Mouse (Mus musculus): Measurements from ENCODE around the gene Dnajc5. TPM values are rescaled to one million over a fixed set of nuclear protein-coding genes. Genes with fewer than 3 reads are reported as not detected.

Gene Dnajc5
- total RNA-seq, 2 experiments from 2014 or later, result 81.4 to 83.8 TPM

DNA sequence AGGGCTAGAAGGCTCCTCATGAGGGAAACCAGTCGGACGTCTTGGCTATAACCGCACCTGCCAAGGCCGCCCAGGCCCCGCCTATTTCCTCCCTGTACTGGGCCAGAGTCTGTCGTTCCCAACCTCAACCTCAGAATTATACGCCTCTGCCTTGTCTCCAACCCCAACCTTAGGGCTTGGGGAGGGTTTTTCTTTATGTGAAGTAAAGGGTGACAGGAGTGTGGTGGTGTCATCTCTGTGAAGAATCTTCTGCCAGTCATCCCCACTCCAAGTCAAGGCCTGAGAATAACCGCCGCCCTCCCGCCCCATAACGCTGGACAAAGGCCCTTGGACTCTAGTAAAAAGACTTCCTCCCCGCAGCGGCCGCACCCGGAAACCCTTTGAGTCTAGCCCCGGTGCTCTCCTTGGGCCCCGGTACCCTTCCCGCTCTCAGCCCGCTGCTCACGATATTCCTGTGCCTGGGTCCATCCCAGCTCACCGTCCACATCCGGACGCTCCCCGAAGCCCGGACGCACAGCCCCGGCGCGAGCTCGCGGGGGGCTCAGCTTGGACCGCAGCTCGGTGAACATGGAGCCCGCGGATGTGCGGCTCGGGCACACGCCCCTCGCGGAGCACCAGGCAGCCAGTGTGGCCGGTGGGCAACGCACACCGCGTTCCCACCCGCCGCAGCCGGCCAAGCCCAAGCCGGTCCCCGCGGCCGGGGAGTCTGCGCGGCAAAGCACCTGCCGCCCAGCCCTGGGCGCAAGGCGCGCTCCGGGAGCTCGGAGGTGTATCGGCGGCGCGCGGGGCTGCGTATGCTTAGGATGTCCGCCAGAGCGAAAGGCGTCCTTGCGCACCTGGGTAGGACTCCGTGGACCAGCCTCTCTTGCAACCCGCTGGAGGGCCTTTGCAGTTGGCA lies 78.4 kb downstream of the Dnajc5 start, which contains the start of gene Samd10:
Samd10 (minus strand) TSS at position 759 of the 898 bp plus-strand sequence.
- intact Hi-C loops (cut with DNase I), result loop anchor here (10.0 kb wide), 1 partner anchor 414 kb away; the partner anchor contains the start of gene Ppdpf
- DNase-seq, result peak; percentile 53 to 54

DNA sequence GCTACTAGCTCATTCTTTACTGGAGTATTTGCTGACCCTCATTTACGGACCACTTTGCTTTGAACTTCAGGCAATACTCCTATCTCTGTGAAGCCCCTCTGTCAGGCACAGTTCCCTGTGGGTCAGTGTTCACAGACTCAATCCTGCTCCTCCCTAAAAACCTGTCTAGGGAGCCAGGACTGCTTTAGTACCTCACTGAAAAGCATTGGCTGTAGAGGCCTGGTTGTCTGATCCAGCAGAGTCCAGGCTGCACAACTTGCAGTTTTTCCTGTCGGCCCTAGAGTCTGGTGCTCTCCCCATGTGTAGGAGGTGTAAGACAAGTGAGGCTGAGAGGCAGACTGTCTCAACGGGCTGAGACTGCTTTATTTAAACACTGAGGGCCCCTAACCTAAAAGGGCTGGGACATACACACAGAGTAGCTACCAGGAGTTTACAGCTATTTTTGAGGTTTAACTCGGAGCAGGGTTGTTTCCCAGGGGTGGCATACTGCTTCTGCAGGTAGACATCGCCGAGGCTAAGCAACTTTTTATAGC lies 80.0 kb downstream of the Dnajc5 start:
- intact Hi-C loops (cut with DNase I), result no loop called here
- DNase-seq, result no peak

DNA sequence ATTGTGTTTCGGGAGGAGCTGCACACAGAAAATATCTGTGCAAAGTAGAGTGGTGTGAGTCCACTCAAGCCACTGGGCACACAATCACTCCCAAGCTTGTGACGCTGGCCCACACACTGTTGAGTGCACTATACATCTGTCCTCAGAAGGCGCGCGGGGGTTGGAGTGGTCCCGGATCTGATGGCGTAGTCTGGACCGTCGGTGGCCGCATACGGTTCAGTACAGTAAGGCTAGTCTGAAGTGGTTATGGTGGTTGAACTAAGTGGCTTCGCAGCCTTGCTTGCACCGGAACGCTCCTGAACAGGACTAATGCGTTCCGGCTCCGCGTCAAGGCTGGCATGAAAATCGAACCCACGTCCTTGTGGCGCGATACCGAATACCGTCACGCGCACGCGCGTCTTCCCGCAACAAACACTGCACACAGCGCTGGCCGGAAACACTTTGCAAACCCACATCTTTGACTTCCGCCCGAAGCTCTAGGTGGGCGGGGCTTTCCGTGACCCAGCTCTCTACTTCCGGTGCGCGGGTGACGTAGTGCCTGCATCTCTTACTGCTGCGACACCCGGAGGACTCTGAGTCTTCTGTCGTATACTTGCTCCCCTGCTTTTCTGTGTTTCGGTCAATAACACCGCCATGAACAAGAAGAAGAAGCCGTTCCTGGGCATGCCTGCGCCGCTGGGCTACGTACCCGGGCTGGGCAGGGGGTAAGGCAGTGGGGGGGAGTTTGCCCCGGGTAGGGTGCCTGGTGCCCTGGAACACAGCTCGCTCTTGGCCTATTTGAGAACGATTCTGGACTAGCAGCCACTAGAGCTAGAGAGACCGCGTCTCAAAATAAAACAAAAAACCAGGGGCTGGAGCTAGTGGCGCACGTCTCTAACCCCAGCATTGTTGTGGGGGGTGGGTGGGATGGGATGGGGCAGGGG lies 80.8 kb downstream of the Dnajc5 start:
- DNase-seq, result peak; percentile 95 to 97
- intact Hi-C loops (cut with DNase I), result no loop called here

DNA sequence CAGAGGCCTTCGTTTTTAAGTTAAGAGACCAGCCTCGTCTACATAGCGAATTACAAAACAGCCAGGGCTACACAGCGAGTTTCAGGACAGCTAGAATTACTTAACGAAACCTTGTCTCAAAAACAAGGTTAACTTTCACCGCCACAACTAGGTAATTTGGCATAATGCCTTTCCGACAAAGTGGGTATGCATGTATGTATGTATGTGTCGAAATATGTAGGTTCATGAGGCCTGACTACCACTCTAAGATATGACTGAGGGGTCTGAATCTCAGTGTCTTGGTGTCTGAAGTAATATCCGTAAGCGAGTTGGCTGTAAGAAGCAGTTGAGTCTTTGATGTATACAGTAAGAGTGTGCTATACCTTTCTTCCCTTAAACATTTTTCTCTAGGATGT lies 81.5 kb downstream of the Dnajc5 start:
- intact Hi-C loops (cut with DNase I), result no loop called here
- DNase-seq, result no peak

DNA sequence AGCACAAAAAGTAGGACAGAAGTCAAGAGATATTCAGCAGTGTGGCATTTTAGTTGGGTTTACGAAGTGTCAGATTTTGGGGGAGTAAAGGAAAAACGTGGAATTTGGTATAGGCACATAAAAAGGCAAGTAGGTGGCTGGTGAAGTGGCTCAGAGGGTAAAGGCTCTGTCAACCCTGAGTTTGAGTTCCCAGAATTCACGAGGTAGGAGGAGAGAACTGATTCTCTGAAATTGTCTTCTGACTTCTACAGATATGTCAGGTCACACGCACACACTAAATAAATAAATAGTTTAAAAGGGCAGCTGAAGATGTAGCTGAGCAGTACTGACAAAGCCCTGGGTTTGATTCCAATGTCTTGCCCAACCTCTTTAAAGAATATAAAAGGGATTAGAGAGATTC lies 82.1 kb downstream of the Dnajc5 start:
- intact Hi-C loops (cut with DNase I), result no loop called here
- DNase-seq, result no peak

Small RNA genes lying within 50 kb of the gene (microRNA-seq; reads per million reads assigned to microRNA genes)
- 0 to 0.48 reads per million in 2 experiments for gene Mir7006

Other genes starting within 250 kb of the Dnajc5 start
- 10 to 100 TPM; 11.5 to 13.3 TPM for gene Gmeb2, start 232.4 kb upstream of the Dnajc5 start, total RNA-seq (2021)
- gene Stmn3, start 206.0 kb upstream of the Dnajc5 start, total RNA-seq (2021), result under 1 TPM in 1 of 2 experiments, not detected in 1; 0.24 TPM
- 10 to 100 TPM; 15.8 to 18.5 TPM for gene Rtel1, start 200.7 kb upstream of the Dnajc5 start, total RNA-seq (2021)
- gene Zgpat, start 155.6 kb upstream of the Dnajc5 start, total RNA-seq (2021), result 10 to 100 TPM; 21.0 to 21.4 TPM
- 10 to 100 TPM; 43.9 to 44.0 TPM for gene Arfrp1, start 155.1 kb upstream of the Dnajc5 start, total RNA-seq (2021)
- gene Lime1, start 140.4 kb upstream of the Dnajc5 start, total RNA-seq (2021), result 1 to 10 TPM; 7.9 to 8.7 TPM
- gene Zbtb46, start 61.1 kb upstream of the Dnajc5 start, total RNA-seq (2021), result 10 to 100 TPM; 13.8 to 14.4 TPM
- not detected for gene Abhd16b, start 27.3 kb upstream of the Dnajc5 start, total RNA-seq (2021)
- gene Tpd52l2, start 23.3 kb upstream of the Dnajc5 start, total RNA-seq (2021), result 10 to 100 TPM; 63.4 to 68.9 TPM
- gene Uckl1, start 64.4 kb downstream of the Dnajc5 start, total RNA-seq (2021), result 10 to 100 TPM; 41.0 to 47.0 TPM
- 10 to 100 TPM; 30.9 to 37.1 TPM for gene Prpf6, start 71.4 kb downstream of the Dnajc5 start, total RNA-seq (2021)
- gene Zfp512b, start 72.3 kb downstream of the Dnajc5 start, total RNA-seq (2021), result 10 to 100 TPM; 20.4 to 27.3 TPM
- 1 to 10 TPM; 1.8 to 2.1 TPM for gene Samd10, start 78.7 kb downstream of the Dnajc5 start, total RNA-seq (2021)
- gene Gm29797, start 136.5 kb downstream of the Dnajc5 start, total RNA-seq (2021), result not detected
- 10 to 100 TPM; 73.4 to 77.1 TPM for gene Sox18, start 151.2 kb downstream of the Dnajc5 start, total RNA-seq (2021)
- gene Tcea2, start 159.8 kb downstream of the Dnajc5 start, total RNA-seq (2021), result 1 to 10 TPM; 6.4 to 8.7 TPM
- 1 to 10 TPM; 7.2 to 8.1 TPM for gene Rgs19, start 173.5 kb downstream of the Dnajc5 start, total RNA-seq (2021)
- gene Lkaaear1, start 178.0 kb downstream of the Dnajc5 start, total RNA-seq (2021), result not detected
- not detected for gene Oprl1, start 194.5 kb downstream of the Dnajc5 start, total RNA-seq (2021)
- not detected for gene Myt1, start 242.8 kb downstream of the Dnajc5 start, total RNA-seq (2021)